Mouse (Mus musculus) Muller cell, postnatal 12 days (primary cell): ENCODE measurements around the gene Brms1.

Experiments
- DNase-seq: peaks from one replicate; pipeline ENCODE4 v3.0.0-alpha.2; 2015; ENCODE audit errors: inconsistent ontology term

Gene Brms1

GRCm38 (mm10) chr19:5089324-5089723, 48.2 kb downstream of the Brms1 start:
- DNase-seq, result no peak

- DNase-seq, result no peak
These were observed 50.9 kb downstream of the Brms1 start for GRCm38 (mm10) chr19:5092083-5092482.

- DNase-seq, result no peak
These were observed 52.5 kb downstream of the Brms1 start for GRCm38 (mm10) chr19:5093481-5094242.

- peak; percentile 93 for DNase-seq
These were observed 53.1 kb downstream of the Brms1 start for GRCm38 (mm10) chr19:5094243-5094632.

GRCm38 (mm10) chr19:5094746-5095417, 53.7 kb downstream of the Brms1 start:
- no peak for DNase-seq

- DNase-seq, result no peak
These were observed 54.8 kb downstream of the Brms1 start for GRCm38 (mm10) chr19:5095887-5096474.

GRCm38 (mm10) chr19:5097521-5098362, 56.6 kb downstream of the Brms1 start:
- no peak for DNase-seq

- peak; percentile 68 for DNase-seq
These were observed 57.4 kb downstream of the Brms1 start, which contains the start of gene Cnih2 for GRCm38 (mm10) chr19:5098363-5099143. Cnih2 (minus strand) TSS chr19:5098521.
